8 mouse cellular contexts compared by ENCODE assay signal in the genomic region with DNA sequence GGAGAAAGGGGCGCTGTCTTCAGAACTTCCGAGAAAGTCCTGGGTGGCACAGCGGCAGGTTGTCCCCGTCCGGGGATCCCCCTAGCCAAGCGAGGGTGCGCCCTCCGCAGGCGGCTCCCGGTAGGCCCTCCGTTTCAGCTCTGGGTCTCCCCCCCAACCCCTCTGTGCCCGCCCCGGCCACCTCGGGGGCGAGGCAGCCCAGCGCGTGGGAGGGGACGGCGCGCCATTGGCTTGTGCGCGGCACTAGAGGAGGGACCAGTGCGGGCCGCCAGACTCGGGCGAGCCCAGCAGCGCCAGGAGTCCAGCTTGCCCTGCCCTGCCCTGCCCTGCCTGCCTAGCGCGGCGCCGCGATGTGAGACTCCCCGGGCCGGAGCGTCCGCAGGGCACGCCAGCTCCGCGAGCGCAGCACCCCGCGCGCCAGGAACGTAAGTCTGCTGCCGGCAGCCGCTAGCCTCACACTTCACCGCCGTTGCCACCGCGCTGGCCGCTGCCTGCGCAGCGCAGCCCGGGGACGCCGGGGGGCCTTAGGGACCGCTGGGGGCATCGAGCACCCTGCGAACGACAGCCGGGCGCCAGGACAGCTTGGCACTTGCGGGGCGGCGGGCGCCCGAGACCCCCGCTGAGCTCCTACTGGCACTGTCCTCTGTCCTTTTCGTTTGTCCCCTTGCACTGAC. TPM values are rescaled to one million over a fixed set of nuclear protein-coding genes. Genes with fewer than 3 reads are reported as not detected.
A peak's percentile ranks its signal among the peaks of the same experiment; 100 is the strongest.
DNase-seq lines count a peak whose midpoint lies in the region; ATAC-seq and TF ChIP-seq lines count a peak whose summit lies in the region.

Trp53i11 (plus strand) TSS at position 226 of the 674 bp plus-strand sequence.

- DNase-seq in CD4-positive helper T cell, adult 2 months (ENCODE audit: low read depth, low spot score) = peak; percentile 91
- DNase-seq in kidney, postnatal 10 days = peak; percentile 92
- peak in 1 of 3 experiments; percentile 19 for DNase-seq in liver, embryonic 14.5 days (ENCODE audit: low read depth in 3 of 3, low spot score in 3 of 3)
- DNase-seq in natural killer cell, adult 2 months (ENCODE audit: low spot score in 2 of 2) = peak; percentile 88 to 95

- no peaks in the 10 kb centered on the region for H3K36me3 ChIP-seq in forebrain, embryonic 12.5 days (replicated peaks)
- no peaks in the 10 kb centered on the region for H3K36me3 ChIP-seq in heart, embryonic 15.5 days
- H3K36me3 ChIP-seq in liver, embryonic 14.5 days (replicated peaks; ENCODE audit: control insufficient read depth, insufficient read depth, low read depth) = no peaks in the 10 kb centered on the region
- H3K36me3 ChIP-seq in stomach, embryonic 14.5 days (ENCODE audit: control insufficient read depth, insufficient read depth, low read length) = no peaks in the 10 kb centered on the region

- WGBS in forebrain, embryonic 12.5 days = 1% methylated on average over 63 of the region's 69 CpGs
- WGBS in heart, embryonic 15.5 days = under 1% methylated on average over 69 of the region's 69 CpGs
- WGBS in liver, embryonic 14.5 days (ENCODE audit: insufficient replicate concordance) = under 1% methylated on average over 69 of the region's 69 CpGs
- under 1% methylated on average over 69 of the region's 69 CpGs for WGBS in stomach, embryonic 14.5 days

- H3K27me3 ChIP-seq in forebrain, embryonic 12.5 days = peaks cover 33% of the 10 kb centered on the region
- peaks cover 33% of the 10 kb centered on the region for H3K27me3 ChIP-seq in heart, embryonic 15.5 days
- H3K27me3 ChIP-seq in liver, embryonic 14.5 days (ENCODE audit: control insufficient read depth, insufficient read depth, low read length) = peaks cover 40% of the 10 kb centered on the region
- H3K27me3 ChIP-seq in stomach, embryonic 14.5 days (ENCODE audit: control insufficient read depth, insufficient read depth, low read length) = no peaks in the 10 kb centered on the region

- H3K9me3 ChIP-seq in forebrain, embryonic 12.5 days = no peaks in the 10 kb centered on the region
- H3K9me3 ChIP-seq in heart, embryonic 15.5 days (replicated peaks) = no peaks in the 10 kb centered on the region
- H3K9me3 ChIP-seq in liver, embryonic 14.5 days (ENCODE audit: control insufficient read depth, low read length) = no peaks in the 10 kb centered on the region
- no peaks in the 10 kb centered on the region for H3K9me3 ChIP-seq in stomach, embryonic 14.5 days (ENCODE audit: control insufficient read depth, low read depth, low read length)

- peak; percentile 35 for TF ChIP-seq CTCF in liver, embryonic 14.5 days (IDR thresholded peaks at IDR 0.05; ENCODE audit: low read depth)

- peak; percentile 89 for ATAC-seq in forebrain, embryonic 12.5 days (ENCODE audit: low FRiP score)
- ATAC-seq in heart, embryonic 15.5 days (replicated peaks; ENCODE audit: insufficient number of reproducible peaks, insufficient read depth, low FRiP score, low read depth) = peak; percentile 89
- peak; percentile 70 for ATAC-seq in liver, embryonic 14.5 days (ENCODE audit: insufficient read depth)
- peak; percentile 90 for ATAC-seq in stomach, embryonic 14.5 days (ENCODE audit: insufficient number of reproducible peaks, insufficient read depth, low FRiP score, low read depth)

- TF ChIP-seq EP300 in liver, embryonic 14.5 days (IDR thresholded peaks at IDR 0.05; ENCODE audit: low read depth) = no peak

- H3K9ac ChIP-seq in forebrain, embryonic 12.5 days = peak within 1 kb of the TSS; percentile 96
- H3K9ac ChIP-seq in heart, embryonic 15.5 days = peak within 1 kb of the TSS; percentile 78
- no peak within 1 kb of the TSS for H3K9ac ChIP-seq in liver, embryonic 14.5 days (replicated peaks)
- H3K9ac ChIP-seq in stomach, embryonic 14.5 days (replicated peaks; ENCODE audit: low read depth, low read length) = peak within 1 kb of the TSS; percentile 69

- peak within 1 kb of the TSS; percentile 74 for H3K4me3 ChIP-seq in brown adipose tissue, adult 24 weeks (ENCODE audit: insufficient read depth, low read depth, low read length)
- H3K4me3 ChIP-seq in forebrain, embryonic 12.5 days (replicated peaks) = peak within 1 kb of the TSS; percentile 89
- H3K4me3 ChIP-seq in heart, embryonic 15.5 days = peak within 1 kb of the TSS; percentile 73
- peak within 1 kb of the TSS; percentile 48 for H3K4me3 ChIP-seq in liver, embryonic 14.5 days (ENCODE audit: insufficient read depth in 1 of 2, low read depth in 2 of 2, low read length in 2 of 2)
- H3K4me3 ChIP-seq in stomach, embryonic 14.5 days (ENCODE audit: low read depth, low read length) = peak within 1 kb of the TSS; percentile 76

- H3K27ac ChIP-seq in brown adipose tissue, adult 24 weeks (replicated peaks; ENCODE audit: low read depth, low read length) = peak within 1 kb of the TSS; percentile 75
- H3K27ac ChIP-seq in forebrain, embryonic 12.5 days = peak within 1 kb of the TSS; percentile 94
- peak within 1 kb of the TSS; percentile 61 for H3K27ac ChIP-seq in heart, embryonic 15.5 days
- H3K27ac ChIP-seq in liver, embryonic 14.5 days = no peak within 1 kb of the TSS
- H3K27ac ChIP-seq in stomach, embryonic 14.5 days (ENCODE audit: low read length) = peak within 1 kb of the TSS; percentile 52

- peak within 1 kb of the TSS; percentile 86 for H3K4me2 ChIP-seq in forebrain, embryonic 12.5 days
- H3K4me2 ChIP-seq in heart, embryonic 15.5 days = peak within 1 kb of the TSS; percentile 98
- H3K4me2 ChIP-seq in liver, embryonic 14.5 days (ENCODE audit: low read depth) = peak within 1 kb of the TSS; percentile 64
- H3K4me2 ChIP-seq in stomach, embryonic 14.5 days (replicated peaks; ENCODE audit: low read depth, low read length) = peak within 1 kb of the TSS; percentile 99

- peaks cover 7% of the 10 kb centered on the region; the same call in 1 of the 2 replicates for H3K4me1 ChIP-seq in brown adipose tissue, adult 24 weeks (ENCODE audit: control insufficient read depth, insufficient read depth, insufficient read length, low read length)
- H3K4me1 ChIP-seq in forebrain, embryonic 12.5 days = peaks cover 48% of the 10 kb centered on the region
- H3K4me1 ChIP-seq in heart, embryonic 15.5 days (replicated peaks) = peaks cover 29% of the 10 kb centered on the region
- no peaks in the 10 kb centered on the region for H3K4me1 ChIP-seq in liver, embryonic 14.5 days (replicated peaks; ENCODE audit: control insufficient read depth in 2 of 2, insufficient read depth in 2 of 2, low read length in 1 of 2)
- H3K4me1 ChIP-seq in stomach, embryonic 14.5 days (ENCODE audit: control insufficient read depth, insufficient read depth, low read length) = peaks cover 18% of the 10 kb centered on the region

RNA-seq across cellular contexts. Expression of gene Trp53i11, which starts in this region (rescaled TPM):
- 7.6 and 14.4 TPM in 2 replicates for polyA plus RNA-seq in brown adipose tissue, adult 24 weeks (2012; ENCODE audit: insufficient read depth, insufficient read length, missing spikeins)
- polyA plus RNA-seq in forebrain, embryonic 12.5 days (2016; fragmentation: Nextera tagmentation; extraction: Ambion mirVana) = 106 and 137 TPM in 2 replicates
- 19.7 and 31.6 TPM in 2 replicates for polyA plus RNA-seq in heart, embryonic 15.5 days (2015; fragmentation: Nextera tagmentation; extraction: Ambion mirVana)
- 1.9 and 2.4 TPM in 2 replicates for polyA plus RNA-seq in liver, embryonic 14.5 days (2012; rRNA removed)
- 1.9 and 2.9 TPM in 2 replicates for polyA plus RNA-seq in liver, embryonic 14.5 days (2014; fragmentation: Nextera tagmentation; extraction: Ambion mirVana)
- 54.6 and 56.6 TPM in 2 replicates for polyA plus RNA-seq in stomach, embryonic 14.5 days (2014; fragmentation: Nextera tagmentation; extraction: Ambion mirVana)
